Mouse (Mus musculus) ovary, postnatal 10 days (tissue): ENCODE results near the gene Card19.

ENCODE experiments used
- DNase-seq: peaks from one replicate; pipeline ENCODE4 v3.0.0; 2022; ENCODE audit warnings: low spot score

The Card19 gene

DNA sequence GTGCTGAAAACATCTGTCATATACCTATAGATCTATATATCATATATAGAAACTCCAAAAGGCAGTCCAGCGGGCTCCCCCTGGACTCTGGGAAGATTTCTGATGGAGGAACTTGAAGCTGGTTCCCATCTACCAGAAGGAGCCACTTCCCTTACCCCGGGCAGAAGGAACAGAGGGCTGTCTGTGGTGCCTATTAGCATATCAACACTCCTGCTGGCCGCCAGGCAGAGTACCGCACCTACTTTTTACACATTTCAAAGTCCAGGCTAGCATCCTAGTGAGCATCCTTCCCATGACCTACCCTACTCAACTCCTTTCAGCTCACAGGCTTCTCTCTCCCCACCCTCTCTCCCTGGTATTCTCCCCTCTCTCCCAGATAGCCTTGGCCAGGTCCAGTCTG lies 9.8 kb upstream of the Card19 start:
- DNase-seq: no peak

DNA sequence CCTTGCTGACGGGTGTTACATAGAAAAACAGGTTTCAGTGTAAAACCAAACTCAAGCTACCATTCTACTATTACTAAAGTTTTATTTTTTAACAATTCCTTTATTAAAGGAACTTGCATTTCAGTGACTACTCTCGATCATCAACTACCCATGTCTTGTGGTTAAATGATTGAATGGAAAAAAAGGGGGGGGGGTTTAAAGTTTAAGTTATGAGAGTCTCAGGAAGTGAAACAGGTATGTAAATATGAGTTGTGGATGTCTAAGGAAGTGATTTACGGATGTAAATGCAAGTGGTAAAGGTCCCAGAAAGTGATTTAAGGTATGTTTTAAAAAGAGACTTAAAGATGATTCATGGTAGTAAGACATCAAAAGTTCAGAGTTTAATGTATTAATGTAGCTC lies 9.3 kb upstream of the Card19 start:
- no peak for DNase-seq

DNA sequence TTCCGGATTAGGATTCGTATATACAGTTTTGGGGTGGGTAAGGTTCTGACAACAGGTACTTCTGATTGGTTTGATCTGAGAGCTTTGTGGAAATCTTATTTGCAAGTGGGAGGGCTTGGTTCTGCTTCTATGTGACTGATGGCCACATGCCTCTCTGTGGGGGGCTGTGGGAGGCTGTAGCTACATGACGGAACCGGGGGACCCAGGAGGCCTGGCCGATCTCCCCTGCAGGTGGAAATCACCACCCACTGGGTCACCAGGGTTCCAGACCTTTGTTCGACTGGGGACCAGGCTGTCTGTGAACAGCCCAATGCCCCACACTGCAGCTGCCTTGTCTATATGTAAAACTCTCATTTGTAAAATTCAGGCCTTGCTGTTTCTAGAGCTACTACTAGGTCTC lies 8.9 kb upstream of the Card19 start:
- no peak for DNase-seq

DNA sequence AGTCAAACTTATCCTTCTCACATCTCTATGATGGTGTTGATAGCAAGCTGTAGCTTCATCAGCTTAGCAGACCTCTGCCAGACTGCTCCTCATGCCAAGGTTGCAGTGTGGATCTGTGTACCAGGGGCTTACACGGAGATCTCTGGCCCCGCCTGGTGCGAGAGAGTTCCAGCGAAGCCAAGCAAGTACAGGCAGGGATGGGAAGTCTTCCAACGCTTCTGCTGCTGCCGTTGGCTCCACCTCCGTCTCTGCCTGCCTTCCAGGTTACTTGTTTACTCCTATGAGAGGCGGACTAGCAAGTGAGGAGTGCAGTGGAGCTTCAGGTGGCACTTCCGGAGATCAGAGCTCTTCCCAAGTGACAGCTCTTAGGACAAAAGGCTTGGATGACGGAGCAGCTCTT lies 8.5 kb upstream of the Card19 start:
- no peak for DNase-seq

DNA sequence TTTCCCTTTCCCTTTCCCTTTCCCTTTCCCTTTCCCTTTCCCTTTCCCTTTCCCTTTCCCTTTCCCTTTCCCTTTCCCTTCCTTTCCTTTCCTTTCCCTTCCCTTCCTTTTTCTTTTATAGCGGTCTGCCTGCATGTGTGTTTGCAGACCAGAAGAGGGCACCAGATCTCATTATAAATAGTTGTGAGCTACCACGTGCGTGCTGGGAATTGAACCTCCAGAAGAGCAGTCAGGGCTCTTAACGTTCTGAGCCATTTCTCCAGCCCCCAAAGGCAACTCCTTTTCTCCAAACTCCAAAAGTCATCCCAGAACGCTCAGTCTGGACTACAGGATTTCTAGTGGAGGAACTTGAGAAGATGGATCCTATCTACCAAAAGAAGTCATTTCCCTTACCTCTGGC lies 5.1 kb upstream of the Card19 start:
- DNase-seq: no peak

DNA sequence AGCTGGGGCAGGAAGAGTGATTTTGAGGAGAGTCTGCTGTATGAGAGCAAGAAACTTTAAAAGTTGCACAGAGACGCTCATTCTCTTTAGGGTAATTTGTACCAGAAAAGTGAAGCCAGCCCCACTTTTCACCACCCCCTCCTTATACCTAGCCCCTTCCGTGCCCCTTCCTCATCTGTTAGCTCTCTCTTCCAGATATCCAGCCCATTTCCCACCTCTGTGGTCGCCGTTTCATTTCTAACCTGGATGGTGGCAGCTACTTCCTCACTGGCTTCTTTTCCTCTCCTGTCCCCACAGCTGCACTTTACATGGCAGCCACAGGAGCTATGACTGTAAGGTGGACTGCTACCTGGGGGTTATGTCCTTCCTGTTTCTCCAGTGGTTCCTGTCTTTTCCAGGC lies 3.5 kb upstream of the Card19 start:
- no peak for DNase-seq

DNA sequence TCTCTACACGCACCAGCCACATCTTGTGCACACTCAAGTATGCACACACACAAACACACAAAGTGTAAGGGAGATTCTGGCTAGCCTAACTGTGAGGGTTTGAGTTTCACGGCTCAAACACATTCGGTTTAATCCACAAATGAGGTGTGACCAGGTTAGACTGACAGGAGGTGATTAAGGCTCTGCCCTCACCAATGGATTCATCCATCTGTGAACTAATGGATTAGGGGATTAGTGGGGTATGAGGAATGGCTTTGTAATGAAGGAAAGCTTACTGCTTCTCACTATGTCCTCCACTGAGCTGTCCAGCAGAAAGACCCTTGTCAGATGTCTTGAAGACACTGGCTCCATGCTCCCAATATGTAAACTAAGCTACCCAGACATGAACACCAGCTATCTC lies 2.8 kb upstream of the Card19 start:
- no peak for DNase-seq

DNA sequence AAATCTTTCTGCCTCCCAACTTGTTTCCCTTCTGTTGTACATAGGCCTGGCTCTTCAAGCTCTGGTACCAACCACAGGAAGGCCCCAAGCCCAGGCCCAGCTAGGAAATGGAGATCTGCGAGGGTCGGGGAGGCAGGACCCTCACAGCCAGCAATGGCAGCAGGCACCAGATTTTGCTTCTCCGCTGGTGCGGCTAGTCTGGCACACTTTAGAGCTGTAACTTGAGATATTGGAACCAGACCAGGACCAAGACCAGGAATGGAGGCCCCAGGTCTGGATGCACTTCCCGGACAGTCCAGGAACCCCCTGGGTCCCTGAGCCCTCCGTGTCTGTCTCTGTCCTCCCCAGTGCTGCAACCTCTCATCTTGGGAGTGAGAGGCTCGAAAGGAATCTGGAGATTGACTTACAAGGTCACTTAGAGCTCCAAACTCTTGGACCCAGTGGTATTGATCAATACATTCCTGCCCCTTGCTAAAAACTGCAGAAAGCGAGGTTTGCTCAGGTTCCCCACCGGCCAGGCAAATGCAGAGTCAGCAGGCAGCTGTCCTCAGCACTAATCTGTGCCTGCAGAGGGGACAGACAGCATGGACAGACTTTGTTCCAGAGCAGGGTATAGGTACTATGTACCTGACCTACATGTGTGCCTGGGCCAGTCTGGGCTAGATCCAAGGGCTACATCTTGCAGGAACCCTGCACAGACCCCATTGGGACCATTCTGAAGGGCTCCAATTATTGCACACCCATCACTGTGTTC lies 1.1 kb upstream of the Card19 start:
- no peak for DNase-seq

DNA sequence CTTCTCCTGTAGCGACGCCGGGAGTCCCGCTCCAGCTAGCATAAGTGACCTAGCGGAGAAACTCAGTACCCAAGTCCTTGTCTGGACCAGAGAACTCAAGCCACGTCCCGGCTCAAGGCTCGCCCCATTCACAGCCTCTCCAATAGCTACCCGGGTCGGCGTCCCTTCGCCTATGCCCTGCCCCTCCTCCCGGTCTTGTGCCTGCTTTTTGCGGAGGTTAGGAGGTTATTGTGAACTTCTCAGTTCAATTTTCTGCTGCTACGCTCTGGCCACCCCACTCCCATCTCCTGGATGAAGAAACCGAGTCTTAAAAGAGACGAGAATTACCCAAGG lies 349 bp upstream of the Card19 start:
- DNase-seq: no peak

DNA sequence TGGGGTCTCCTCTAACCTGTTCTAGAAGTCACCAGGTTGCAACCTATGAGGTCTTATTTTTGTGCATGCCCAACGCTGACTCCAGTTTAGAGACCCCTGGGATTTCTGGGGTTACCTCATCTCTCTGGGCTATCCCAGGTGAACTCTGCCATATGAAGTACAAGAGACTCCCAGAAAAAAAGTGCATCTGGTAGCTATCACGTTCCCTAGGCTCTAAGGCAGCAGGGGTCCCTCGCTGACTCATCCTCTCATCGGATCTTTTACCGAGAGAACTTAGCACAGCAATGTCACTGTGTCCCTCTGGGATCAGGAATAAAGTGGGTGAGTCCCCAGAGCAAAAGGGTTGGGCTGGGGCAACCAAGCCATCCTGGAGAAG lies 721 bp downstream of the Card19 start:
- DNase-seq: no peak

DNA sequence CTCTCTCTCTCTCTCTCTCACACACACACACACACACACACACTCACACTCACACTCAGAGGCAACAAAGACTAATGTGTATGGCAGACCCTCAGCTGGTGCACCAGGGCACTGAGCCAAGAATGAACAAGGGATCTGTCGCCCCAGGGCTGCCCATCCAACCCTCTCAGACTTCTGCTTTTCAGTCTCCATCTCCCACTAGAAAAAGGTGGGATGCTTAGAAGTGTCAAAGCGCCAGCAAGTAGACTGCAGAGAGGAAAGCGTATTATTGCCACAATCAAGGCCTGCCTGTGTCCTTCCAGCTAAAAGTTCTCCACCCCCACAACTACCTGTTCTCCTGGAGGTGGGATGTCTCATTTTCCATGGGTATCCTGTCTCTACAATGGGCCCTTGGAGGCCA lies 1.4 kb downstream of the Card19 start:
- no peak for DNase-seq

DNA sequence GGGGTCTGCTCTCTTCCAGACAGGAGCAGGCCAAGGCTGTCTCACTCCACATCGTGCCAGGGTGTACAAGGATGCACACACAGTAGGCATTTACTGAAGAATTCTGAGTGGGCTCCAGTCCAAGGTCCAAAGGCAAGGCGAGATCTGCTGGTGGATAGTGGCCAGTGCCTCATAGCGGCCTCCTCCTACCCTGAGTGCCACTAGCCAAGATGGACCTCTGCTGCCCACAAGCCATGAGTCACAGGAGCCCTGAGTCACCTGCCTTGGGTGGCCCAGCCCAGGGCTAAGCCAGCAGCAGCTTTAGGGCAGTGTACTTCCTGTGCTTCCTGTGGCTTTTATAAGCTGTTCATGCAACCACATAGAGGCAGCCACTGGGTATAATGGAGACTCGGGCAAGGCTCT lies 2.3 kb downstream of the Card19 start:
- no peak for DNase-seq

DNA sequence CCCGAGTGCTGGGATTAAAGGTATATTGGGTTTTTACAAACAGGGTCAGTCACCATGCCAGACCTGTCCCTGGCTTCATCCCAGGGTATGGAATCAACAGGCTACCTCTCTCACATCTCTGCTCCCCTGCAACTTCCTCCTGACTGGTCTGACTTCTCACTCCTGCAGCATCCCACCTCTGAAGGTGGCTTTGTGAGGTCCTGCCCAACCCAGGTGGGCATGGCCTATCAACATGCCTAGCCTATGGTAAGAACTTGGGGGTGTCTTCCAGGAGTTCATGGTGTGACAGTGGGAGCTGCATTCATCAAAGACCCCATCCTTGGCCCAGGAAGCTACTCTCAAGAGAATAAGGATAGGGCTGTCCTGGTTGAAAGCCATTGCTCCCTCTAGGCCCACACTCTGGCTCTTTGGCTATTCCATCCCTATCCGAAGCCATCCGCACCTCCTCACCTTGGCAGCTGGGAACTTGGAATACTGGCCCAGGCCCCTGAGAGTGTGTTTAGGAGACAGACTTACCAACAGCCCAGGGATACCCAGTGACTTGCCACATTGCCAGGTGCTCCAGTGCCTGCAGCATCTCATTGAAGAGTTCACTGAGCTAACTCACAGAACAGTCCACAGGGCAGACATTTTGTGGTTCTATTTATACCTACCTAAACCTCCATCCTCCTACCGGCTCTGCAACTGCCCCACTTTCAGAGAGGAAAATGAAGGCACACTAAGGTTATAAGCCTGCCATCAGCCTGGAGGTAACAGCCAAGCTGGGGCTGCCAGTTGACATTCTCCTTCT lies 2.9 kb downstream of the Card19 start:
- DNase-seq: no peak

DNA sequence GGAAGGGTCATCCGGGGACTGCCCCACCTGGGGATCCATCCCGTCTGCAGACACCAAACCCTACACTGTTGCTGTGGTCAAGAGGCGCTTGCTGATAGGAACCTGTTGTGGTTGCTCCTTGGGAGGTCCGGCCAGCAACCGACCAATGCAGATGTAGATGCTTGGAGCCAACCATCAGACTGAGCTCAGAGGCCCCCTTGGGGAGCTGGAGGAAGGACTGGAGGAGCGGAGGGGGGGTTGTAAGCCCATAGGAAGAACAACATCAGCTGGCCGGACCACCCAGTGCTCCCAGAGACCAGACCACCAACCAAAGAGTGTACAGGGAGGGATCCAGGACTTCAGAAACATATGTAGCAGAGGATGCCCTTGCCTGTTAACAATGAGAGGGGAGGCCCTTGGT lies 6.5 kb downstream of the Card19 start:
- DNase-seq: no peak

DNA sequence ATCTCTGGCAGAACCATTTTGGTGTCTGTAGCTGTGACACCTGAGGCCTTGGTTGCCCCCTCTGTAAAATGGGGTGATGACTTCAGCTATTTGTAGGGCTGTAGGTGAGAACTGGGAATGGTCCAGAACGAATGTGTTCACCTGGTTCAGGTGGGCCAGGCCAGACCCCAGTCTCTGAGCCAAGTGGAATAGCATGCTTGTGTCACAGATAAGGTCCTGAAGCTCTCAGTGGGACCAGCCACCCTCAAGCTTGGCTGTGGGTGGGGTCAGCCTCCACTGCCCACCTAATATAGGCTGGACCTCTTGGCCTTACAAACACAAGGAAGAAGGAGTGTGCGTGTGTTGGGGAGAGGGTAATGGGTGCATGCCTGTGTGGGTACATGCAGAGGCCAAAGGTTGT lies 9.5 kb downstream of the Card19 start:
- no peak for DNase-seq

DNA sequence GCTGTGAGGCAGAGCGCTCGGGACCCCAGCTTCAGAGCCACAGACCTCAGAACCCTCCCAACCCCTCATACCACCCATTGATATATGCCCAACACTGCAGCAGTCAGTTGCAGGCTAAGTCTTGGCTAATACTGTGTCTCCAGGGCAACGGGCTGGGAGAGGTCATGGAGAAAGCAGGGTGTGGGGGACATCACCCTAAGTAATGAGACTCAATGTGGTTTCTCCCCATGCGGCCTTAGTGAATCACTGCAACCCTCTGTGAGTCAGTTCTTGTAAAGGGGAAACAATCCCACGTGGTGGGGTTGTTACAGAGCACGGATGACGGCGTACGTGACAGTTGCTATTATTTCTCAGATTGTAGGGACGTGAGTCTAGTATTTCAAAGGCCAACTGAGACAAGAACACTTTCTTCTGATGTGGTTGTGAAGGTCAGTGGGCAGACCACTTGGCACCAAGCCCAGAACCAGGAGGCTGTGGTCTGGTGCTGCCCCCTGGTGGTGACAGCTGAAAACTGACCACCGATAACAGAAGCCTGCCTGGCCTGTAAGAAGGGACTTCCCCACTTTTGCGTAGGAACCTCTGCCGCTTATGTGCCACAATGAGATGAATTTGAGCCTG lies 10.3 kb downstream of the Card19 start:
- DNase-seq: peak; percentile 69

DNA sequence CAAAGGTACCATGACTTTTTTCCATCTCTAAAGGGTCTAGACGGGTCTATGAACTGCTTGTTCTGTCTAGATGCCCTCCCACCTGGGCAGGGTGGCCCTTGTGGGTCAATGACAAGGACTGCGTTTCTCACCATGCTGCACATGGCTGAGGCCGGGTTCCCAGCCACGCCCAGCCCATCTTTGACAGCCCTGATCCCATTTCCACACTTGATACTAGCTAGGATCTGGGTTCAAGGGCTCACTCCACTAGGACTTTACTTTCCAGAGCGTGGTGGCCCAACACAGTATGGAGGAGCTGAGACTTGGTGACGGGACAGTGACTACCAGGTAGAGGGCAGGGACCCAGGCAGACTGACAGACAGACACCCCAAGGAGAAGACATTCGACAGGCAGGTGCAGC lies 13.3 kb downstream of the Card19 start:
- DNase-seq: no peak

DNA sequence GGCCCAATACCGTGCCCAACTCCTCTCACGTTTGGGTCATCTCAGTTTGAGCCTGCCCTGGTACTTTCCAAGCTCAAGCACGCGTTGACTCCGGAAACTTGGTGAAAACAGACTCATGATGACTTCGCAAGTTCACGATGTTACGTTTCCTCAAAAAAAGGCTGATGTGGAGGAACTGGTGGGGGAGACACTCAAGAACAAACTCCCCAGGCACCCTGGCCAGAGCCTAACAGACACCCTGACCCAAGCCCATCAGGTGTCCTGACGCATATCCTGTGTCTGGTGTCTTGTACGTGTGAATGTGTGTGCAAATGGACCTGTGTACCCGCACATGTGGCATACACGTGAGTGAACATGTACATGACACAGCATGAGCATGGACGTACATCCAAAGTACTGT lies 15.1 kb downstream of the Card19 start:
- DNase-seq: no peak

DNA sequence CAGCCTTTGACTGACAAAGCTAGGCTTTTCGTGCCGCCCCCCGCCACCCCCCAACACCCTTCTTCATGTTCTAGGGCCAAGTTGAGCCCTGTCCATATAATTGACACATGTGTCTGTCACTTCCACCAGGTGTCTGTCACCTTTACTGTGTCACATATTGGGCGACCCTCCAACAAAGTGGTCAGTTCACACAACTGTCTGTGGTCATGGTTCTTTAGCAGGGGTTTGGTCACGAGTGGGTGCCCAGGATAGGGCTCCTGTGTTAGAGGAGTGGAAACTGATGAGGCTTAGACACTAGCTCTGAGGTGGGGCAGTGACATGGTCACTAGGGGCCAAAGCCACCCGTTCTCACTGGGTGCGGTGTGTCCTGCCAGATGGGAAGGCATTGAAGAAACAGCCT lies 15.9 kb downstream of the Card19 start:
- DNase-seq: no peak

DNA sequence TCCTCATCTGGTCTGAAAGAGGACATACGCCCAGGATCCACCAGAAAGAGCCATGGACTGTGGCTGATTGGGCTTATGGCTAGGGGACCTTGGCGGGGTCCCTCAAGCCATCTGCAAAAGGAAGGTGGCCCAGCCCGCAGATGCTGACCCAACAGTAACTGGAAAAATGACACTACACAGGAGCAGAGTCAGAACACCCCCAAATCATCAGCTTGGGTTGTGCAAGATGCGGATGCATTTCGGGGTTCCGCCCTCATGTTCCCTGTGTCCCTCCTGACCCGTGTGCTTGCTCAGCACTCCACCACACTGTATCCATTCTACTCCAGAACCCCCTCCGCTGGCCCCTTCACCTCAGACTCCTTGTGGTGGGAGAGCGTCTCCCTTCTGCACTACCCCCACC lies 17.1 kb downstream of the Card19 start:
- DNase-seq: no peak

DNA sequence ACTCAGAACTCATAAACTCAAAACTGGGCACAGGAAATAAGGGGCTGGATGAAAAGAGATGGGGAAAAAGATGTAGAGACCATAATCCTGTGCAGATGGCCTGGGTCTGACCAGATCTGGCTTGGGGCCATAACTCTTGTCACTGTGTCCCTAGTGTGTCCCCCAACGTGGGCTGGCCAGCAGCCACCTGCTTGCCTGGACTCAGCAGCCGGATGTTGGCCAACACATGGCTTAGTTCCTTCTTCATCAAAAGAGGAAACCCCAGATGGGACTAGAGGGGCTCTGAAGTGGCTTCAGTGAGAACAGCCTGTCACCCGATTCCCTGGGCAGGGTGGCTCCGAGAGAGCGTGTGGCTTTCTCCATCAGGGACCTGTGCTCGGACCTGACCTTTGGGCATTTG lies 19.1 kb downstream of the Card19 start:
- DNase-seq: no peak

DNA sequence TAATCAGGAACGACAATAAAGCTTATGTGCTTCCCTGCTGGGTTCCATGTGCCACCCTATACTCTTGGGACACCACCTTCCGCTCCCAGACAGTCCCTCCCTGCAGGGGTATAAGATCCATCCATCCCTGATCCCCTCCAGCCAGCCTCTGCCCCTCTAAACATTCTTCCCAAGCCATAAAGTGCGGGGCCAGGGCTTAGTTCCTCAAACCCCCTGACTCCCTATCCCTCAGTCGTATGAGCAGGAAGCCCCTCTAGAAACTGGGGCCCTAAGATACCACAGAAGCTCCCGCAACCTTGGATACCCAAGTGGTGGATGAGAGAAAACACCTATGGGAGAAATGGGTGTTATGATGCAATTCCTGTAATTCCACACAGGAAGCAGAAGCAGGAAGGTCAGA lies 19.6 kb downstream of the Card19 start:
- DNase-seq: no peak

DNA sequence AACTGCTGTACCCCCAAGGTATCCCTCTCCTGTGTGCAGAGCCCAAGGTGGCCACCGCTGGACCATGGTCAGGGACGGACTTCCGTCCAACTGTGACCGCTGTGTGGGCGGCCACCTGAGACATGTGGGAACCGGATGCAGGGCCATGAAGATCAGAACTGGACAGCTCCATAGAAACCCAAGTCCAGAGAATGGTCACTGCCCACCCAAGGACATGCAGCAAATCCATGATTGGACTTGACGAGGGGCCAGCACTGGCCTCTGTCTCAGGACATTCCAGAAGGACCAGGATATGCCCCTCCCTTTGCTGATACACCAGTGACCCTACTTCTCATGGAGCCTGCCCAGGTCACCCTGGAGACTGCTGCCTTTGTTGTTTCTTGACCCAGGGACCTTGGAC lies 20.2 kb downstream of the Card19 start:
- no peak for DNase-seq

DNA sequence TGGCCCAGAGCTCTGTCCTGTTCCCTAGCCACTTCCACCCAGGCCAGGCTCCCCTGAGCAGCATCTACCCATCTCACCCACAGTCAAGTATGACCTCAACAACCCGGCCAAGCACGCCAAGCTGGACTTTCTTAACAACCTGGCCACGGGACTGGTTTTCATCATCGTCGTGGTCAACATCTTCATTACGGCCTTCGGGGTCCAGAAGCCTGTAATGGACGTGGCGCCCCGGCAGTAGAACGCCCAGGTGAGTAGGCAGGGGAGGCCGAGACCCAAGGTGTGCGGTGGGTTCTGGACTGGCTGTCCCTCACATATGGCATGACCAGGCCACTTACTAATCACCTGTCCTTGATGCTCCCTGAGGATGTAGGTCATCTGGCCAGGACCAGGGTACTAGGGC lies 21.0 kb downstream of the Card19 start:
- DNase-seq: no peak
